Mouse (Mus musculus) A20 (cell line): Measurements from ENCODE around the gene Zfp609.
"Not testable (repeated sequence)": the region's sequence is repeated elsewhere in the genome, so short reads cannot be mapped to it uniquely, and the experiment has no call there.

Experiments
- DNase-seq: peaks from one replicate; pipeline ENCODE4 v3.0.0-alpha.2; 2011; ENCODE audit warnings: low read depth, low spot score

Gene Zfp609

DNA sequence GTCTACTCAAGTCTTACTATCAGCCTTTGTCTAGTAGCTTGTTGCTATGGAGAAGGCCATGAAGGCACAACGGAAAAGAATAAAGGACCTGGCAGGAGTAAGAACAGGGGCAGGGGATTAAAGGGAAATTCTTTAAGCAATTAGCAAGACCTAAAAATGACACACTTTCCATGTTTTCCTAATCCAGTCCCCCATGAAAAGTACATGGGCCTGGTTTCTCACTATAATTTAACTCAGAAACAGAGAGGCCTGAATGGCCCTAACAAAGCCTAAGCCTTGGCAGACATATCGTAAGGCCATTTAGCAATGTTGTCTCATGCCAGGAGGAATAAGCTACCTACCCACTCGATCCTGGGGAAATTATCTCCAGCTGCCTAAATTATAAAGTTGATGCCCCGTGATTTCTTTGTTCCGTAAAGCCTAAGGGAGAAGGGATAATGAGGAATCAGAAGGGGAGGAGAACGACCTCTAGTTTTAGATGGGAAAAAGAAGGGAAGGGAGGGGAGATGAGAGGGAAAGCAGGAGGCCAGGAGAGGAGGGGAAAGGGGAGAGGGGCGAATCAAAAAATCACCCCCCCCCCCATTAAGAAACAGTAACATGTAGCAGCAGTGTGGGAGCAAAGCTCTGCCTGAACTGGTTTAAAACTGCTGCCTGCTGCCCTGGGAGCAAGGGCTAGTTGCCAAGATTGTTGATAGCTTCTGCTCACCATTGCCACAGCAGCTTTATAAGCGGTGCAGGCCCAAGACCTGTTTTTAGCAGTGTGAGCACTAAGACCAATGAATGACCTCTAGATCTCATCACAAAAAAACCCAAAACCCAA lies 102.7 kb downstream of the Zfp609 start:
- DNase-seq, result no peak

DNA sequence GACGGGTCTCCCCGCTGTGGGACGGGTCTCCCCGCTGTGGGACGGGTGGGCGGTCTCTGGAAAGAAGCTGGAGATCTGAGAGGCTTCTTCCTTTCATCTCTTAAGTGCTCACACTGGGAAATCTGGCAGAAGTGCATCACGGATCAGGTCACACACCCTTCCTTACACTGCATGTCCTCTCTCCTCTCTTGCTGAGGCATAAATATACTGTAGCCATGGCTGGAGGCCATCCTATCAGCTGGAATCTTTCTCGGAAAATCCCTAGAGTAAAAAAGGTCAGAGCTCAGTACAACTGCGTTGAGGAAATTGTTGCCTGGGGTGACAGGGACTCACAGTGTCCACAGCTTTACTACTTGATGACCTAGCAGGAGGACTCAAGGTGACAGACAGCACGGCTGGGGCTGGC lies 106.2 kb downstream of the Zfp609 start:
- DNase-seq, result no peak

DNA sequence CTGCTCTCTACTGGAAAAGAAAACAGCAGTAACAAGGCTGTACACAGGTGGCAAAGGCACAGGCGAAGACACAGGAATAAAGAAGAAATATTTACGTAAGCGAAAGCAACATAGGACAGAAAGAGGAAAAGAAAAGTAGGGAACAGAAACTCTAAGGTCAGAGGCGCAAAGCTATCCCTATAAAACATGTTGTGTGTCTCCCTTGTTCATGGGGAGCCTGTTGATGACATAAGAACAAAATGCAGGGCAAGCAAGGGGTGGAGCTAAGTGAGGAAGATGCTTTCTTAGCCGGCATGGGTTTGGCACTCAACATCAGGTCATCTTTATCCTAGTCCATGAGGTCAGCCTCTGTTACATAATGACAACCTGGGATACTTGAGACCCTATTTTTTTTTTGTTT lies 109.2 kb downstream of the Zfp609 start:
- peak; percentile 33 for DNase-seq

DNA sequence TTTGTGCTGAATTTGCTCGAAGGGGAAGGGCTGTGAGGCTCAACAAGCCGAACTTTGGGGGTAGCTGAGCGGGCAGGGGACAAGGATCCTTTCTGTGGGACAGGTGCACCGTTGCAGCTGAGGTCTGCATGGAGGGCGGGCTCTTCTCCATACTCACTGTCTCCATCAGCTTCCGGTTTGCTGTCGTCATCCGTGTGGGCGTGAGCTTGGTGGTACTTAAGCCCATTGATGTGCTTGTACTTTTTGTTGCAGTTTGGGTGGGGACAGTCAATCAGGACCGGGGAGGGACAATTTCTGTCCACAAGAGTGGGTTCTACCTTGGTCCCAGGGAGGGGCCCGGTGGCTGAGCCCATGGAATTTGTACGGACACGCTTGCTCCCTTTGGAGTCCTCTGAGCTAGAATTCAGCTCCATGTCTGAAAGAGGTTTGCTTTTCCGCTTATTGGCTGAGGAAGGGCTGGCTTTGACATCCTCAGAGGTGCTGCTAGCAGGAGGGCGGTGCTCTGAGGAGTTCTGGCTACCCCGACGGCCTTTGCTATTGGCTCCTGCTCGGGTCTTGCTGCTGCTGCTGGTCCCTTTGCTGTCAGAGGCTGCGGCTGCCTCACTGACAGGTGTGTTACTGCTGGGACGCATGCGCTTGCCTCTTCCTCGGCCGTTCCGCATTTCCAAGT lies 123.3 kb downstream of the Zfp609 start:
- DNase-seq, result no peak

DNA sequence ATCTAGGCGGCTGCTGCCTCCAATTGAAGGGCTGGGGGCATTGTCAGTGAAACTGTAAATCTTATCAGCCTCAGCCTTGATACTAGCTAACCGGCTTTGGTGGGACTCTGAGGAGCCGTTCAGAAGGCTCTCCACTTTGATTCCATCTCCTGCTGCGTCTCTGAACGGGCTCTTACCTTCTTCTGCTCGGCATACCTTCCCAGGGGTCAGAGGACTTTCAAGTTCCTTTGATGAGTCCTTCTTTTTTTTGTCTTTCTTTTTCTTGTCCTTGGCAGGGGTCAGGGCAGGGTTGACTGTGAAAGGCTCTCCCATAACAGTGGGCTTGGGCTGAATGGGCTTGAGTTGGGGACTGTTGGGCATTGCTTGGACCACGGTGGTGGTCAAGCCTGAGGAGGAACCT lies 124.1 kb downstream of the Zfp609 start:
- no peak for DNase-seq

DNA sequence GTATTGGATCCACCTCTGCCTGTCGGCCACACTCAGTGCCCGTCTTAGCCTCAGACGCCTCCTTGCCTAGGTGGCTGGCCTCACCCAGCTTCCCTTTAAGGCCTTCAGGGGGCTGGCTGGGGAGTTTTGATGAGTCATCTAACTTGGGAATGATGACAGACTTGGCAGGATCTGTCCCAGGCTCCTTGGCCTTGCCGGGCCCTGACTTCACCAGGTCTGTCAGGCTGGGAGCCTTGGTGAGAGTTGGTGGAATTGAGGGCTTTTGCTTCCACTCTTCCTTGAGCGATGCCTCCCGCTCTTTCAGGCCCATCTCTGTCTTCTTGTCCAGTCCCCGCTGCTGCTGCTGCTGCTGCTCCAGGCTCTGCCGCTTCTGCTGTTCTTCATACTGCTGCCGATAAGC lies 125.1 kb downstream of the Zfp609 start:
- no peak for DNase-seq

DNA sequence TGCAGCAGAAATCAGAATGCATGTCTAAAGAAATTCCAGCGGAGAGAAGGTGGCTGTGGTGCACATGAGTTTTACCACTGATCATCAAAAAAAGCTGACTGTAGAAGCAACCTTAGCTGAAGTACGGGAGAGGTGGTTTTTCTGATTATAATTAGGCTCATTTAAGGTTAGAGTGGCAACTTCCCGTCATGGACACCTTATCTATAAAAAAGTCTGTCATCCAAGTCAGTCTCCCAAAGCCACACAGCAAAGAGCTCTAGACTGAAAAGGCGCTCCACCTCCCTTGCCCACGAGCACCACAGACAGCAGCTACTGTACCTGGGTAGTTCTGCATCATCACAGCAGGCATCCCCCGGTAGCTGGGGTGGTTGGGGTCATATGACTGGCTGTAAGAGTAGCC lies 126.9 kb downstream of the Zfp609 start:
- no peak for DNase-seq

DNA sequence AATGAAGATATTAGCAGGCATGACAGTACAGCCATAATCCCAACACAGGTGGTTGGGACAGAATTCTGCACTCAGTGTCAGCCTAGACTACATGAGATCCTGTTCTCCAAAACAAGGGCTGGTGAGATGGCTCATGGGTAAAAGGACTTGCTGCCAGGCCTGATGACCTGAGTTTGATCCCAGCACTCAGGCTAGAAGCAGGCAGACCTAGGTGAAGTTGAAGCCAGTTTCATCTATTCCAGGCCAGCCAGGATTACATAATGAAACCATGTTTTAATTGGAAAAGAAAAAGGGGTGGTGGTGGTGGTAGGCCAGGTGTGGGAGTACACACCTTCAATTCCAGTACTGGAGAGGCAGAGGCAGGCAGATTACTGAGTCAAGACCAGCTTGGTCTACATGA lies 129.4 kb downstream of the Zfp609 start:
- DNase-seq, result no peak

DNA sequence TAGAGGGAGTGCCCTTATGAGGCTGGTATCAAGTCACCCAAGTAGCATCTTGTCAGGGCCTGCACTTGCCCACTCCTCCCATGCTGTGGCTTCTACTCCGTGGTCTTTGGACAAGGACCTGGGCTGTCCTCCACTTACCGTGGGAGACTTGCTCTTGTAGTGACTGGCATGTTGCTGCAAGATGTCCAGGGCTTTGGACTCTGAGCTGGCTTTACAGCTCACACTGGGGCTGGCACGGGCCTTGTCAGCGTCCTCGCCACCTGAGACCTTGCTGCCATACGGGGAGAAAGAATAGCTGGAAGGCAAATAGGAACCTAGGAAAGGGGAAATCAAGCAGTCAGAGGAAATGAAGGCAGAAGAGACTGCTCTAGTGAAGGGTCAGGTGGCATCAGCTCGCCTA lies 130.0 kb downstream of the Zfp609 start:
- DNase-seq, result no peak

DNA sequence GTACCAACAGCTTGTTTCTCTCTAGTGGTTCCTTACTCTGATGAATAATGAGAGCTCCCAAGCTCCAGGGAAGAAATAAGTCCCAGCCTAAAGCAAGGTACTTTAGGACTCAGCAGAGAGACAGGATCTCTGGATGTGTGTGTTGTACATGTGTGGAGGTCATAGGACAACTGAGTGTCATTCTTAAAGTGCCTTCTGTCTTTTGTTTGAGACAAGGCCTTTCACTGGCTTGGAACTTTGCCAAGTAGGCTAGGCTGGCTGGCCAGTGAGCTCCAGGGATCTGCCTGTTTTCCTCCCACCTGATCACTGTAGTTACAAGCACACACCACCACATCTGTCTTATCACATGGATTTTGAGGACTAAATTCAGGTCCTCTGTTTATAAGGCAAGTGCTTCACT lies 131.0 kb downstream of the Zfp609 start:
- DNase-seq, result no peak

DNA sequence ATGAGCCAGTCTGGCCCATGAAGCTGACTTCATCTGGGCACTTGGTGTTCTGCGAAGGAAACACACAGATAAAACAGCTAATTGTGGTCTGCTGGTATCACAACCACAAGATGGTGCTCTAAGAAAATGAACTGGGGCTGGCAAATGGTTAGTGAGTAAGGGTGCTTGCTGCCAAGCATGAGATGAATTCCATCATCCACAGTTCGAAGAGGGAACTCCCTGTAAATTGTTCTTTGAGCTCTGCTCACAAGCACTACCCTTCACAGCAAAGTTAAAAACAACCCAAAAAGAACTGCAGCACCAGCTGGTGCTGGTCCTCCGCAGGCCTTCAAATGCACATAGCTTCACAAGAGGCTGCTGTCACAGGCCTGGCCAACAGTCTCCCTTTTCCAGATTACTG lies 131.7 kb downstream of the Zfp609 start:
- peak; percentile 22 for DNase-seq

DNA sequence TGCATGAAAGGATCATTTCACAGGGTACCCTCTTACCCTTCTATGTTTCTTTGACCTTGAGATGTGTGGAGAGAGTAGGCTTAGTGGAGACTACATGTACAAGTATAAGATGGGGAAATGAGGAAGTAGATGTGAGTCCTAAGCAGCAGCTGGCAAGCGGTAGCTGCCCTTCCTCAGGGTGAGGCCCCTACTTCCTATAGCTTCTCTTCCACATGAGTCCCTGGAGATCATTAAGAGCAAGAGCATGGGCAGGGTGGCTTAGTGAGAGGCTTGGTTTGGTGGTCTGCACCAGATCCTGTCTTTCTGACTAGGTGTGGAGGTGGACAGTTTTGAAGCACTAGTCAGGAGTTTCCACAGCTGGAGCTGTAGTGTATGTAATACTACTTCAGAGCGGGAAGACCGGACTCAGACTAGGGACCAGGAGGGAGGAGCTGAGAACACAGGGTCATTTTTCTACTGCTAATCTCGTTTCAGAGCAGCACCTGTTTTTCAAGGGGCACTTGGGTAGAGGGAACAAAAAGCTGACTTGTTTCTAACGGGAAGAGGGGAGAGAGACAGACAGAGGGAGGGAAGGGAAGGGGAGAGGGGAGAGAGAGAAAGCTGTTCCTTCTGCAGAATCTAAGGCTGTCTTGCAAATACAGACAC lies 134.3 kb downstream of the Zfp609 start:
- peak; percentile 66 for DNase-seq

DNA sequence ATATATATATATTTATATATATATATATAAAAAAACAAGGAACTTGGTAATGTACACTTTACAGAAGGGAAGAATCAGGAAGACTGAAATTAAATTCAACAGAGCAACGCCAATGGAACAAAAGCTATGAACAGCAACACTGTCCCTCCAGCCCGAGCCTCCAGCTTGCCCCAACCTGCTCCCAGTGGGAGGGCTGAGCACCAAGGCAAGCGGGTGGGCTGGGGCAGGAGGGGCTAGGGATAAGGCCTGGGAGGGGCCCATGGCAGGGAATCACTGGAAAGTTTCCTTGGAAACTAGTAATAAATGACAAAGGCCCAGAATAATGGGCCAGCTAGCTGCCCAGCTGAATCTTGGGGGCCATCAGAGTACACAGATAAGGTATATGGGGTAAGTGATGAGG lies 134.9 kb downstream of the Zfp609 start:
- no peak for DNase-seq

DNA sequence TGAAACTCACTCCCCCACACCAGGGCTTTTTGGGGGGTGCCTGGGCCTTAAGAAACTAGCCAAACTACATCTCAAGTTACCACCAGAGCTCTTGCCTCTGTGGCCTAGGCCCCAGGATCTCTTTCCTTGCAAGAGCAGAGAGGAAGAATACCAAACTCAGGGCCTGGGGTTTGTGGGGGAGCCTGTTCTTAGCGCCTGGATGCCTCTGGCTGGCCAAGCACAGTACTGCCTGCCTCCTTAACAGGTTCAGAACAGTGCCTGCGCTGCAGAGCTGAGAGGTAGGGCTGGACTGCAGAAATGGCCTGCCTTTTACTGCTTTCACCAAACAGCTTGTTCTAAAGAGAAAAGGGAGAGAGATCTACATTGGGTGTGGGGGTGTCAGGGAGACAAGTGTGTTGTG lies 137.5 kb downstream of the Zfp609 start:
- not testable (repeated sequence) for DNase-seq

DNA sequence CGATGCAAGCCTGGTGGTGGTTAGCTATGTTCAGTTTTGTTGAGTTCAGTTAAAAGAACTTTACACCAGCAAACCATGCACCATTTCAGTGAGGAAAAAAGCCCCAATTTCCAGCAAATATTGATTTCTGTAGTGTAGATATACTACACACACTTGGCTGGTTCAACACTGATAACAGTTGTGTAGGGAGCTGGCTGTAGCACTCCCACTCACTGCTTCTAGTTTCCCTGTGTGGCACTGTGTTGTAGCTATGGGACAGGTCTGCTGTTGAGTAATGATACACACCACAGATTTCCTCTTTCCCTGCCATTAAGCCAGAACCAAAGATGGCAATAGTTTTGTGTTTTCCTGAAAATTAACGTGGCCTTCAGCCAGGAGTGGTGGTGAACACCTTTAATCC lies 142.7 kb downstream of the Zfp609 start:
- no peak for DNase-seq

DNA sequence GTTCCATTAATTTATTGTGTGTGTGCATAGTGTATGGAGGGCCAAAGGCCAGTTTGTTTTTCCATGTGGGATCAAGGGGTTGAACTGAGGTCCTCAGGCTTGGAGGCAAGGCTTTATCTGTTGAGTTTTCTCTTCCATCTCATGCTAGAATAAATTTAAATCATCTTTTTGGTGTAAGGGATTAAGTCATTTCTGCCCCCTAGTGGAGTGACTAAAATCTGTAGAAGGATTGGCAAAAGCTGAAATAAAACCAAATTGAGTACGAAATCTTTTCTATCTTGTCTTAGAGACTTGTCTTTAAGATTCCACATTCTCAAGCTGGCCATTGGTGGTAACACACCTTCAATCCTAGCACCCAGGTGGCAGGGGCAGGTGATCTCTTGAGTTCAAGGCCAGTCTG lies 144.4 kb downstream of the Zfp609 start:
- DNase-seq, result peak; percentile 42

DNA sequence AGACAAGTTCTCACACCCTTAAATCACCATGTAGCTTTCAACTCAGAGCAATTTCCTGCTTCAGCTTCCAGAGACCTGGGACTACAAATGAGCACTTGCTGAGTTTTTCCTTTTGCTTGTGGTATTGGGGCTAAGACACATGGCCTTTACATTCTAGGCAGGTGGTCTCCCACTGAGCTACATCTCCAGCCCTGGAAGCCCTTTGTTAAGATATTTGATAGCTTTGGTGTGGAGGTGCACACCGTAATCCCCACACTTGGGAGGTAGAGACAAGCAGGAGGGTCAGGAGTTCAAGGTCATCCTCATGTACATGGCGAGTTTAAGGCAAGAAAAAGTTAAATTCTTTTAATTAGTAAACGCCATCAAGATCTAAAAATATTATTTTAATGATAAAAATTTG lies 145.2 kb downstream of the Zfp609 start:
- DNase-seq, result no peak

DNA sequence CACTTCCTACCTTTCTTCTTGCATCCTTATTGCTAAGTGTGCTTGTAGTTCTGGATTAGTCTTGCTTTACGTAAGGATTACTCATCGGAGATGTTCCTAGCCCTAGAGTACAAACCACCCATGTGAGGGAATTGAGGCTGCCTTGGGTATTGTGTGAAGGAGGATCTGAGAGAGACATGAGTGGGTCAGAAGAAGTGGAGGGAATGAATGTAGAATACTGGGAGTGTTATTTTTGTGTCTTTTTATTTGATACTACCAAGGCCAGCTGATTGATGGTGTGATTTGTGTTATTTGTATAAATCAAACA lies 145.8 kb downstream of the Zfp609 start:
- no peak for DNase-seq

DNA sequence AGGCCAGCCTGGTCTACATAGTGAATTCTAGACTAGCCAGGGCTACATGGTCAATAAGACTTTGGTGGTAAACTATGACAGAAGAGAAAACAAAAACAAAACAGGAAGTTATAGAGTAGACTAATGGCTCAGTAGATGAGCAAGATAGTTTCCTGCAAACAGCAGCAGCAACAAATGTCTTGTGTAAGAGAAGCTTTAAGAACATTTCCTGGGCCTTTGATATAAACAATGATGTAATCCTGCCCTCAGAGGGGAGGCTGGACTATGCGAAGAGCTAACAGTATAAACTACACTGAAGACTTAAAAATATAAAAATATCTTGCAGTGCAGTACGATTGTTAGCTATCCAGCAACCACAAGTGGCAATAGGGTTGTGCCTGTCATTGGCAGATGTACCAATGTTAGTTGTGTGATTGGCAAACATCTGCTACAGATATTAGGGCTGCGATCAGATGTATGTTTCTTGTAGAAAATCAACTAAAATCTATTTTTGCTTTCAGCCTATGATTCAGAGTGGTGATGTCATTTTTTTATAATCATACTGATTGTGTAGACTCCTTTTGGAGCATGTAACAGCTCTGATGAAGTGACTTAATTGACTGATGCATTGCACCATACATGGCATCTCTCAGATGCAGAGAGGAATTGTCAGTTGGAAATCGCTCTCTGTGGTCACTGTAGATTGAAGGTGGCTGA lies 146.3 kb downstream of the Zfp609 start:
- DNase-seq, result peak; percentile 32

DNA sequence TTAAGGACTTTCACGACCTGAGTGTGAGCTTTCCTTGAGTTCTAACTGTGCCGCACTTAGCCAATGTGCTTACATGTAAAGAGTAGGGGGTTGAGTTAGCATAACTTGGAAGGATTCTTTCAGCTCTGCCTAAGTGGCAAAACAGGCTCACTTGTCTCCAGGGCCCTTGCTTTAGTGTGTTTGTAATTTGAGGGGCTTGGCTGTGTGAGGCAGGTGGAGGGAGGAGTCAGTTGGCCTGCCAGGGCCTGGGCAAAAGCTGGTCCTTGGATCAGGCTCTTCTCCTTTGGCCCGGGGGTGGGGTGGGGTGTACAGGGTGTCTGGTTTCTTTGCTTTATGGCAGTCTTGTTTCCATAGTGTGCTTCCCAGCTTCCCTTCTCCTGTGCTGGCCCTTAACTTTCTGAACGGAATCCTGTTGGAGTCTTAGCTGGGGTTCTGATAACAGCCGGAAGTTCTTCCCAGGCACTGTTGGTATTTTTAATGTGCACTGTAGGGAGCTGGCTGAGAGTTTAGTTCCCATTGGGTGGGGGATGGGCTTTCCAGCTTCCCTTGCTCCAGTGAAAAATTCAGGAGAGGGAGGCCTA lies 148.1 kb downstream of the Zfp609 start:
- DNase-seq, result no peak

DNA sequence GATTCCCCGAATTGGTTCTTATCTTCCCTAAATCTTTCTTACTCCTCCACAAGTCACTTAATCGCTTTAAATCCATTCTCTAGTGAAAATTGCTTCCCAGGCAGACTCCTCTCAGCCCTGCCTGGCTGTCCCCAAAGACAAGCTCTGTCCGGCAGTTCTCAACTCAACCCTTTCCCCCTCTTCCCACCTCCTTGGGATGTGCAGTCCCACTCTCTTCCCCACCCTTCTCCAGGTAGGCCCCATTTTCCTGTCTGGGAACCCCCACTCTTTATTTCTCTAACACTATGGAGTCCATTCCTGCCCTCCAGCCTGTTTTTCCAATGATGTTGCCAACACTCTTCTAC lies 150.3 kb downstream of the Zfp609 start:
- DNase-seq, result peak; percentile 26
